Mouse (Mus musculus): Measurements from ENCODE around the gene Hoxc8.

The Hoxc8 gene

DNA sequence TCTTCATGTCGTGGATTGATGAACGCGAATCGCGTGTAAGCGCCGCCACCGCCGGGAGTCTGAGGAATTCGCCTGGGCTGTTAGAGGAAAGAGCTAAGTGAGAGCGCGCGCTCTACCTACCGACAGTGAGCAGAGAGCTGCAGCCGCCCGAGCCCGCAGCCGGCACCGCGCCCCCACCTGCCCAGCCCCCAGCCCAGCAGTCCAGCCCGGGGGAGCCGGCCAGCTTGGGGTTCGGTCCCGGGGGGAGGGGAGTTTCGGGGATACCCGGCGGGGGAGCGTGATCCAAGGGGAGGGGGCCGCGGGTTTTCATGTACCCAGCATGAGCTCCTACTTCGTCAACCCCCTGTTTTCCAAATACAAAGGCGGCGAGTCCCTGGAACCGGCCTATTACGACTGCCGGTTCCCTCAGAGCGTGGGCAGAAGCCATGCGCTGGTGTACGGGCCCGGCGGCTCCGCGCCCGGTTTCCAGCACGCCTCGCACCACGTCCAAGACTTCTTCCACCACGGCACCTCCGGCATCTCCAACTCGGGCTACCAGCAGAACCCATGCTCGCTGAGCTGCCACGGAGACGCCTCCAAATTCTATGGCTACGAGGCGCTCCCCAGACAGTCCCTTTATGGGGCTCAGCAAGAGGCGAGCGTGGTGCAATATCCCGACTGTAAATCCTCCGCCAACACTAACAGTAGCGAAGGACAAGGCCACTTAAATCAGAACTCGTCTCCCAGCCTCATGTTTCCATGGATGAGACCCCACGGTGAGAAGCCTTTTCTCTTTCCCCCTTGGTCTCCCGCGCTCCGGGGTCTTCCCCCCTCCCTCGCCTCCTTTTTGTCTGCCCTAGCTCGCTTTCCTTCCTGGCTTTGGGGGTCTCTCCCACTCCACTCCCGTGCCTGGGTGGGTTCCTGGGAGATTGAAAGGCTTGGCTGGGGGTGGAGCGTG, at the start of gene Hoxc8:
Gene Hoxc8, plus strand, starts transcription at position 147 of the 937 bp plus-strand sequence.
- no peak for DNase-seq (ENCODE audit: low spot score in 2 of 2)

- DNase-seq (ENCODE audit: low spot score in 2 of 2), result no peak
Observed at GRCm38 (mm10) chr15:102942739-102943467, 47.5 kb upstream of the Hoxc8 start.

GRCm38 (mm10) chr15:102943468-102943813, 47.0 kb upstream of the Hoxc8 start:
- DNase-seq (ENCODE audit: low spot score in 2 of 2), result no peak

- DNase-seq (ENCODE audit: low spot score in 2 of 2), result no peak
Observed at GRCm38 (mm10) chr15:102945185-102946077, 45.0 kb upstream of the Hoxc8 start.

DNA sequence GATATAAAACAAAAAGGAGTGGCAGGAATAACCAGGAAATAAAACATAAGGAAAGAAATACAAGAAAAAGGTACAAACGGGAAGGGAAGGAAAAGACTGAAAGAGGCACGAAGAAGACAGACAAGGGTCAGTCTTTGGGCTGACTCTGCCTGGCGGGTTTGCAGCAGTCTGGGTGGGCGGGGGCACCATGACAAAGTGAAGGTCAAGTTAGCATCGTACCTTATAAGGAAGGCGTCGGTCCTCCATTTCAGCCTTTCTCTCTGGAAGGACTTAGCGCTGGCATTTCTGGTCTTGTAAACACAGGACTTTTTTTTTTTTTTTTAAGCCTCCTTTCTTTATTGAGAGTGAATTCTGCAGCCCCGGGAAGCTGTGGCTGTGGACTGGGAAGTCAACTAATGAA, 43.1 kb upstream of the Hoxc8 start:
- no peak for DNase-seq (ENCODE audit: low spot score in 2 of 2)

DNA sequence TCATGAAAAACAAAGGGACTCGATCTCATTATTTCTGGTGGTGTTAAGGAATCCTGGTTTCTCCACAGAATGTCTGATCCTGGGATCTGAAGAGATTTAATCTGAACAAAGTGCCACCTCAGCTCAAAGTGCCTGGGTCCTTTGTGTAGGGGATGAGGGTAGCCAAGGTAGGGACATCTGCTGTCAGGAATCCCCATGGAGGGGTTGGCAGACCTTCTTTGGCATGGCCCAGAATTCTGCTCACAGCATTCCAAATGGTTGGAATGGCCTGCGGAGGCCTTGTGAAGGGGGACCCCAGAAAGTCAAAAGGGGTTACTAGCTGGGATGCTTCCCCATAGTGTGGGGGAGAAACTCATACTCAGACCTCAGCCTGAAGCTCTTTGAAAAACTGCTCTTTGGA, 41.6 kb upstream of the Hoxc8 start:
- DNase-seq (ENCODE audit: low spot score in 2 of 2), result no peak

- no peak for DNase-seq (ENCODE audit: low spot score in 2 of 2)
Observed at GRCm38 (mm10) chr15:102949696-102950095, 40.7 kb upstream of the Hoxc8 start.

- DNase-seq (ENCODE audit: low spot score in 2 of 2), result no peak
Observed at GRCm38 (mm10) chr15:102950877-102951276, 39.5 kb upstream of the Hoxc8 start.

DNA sequence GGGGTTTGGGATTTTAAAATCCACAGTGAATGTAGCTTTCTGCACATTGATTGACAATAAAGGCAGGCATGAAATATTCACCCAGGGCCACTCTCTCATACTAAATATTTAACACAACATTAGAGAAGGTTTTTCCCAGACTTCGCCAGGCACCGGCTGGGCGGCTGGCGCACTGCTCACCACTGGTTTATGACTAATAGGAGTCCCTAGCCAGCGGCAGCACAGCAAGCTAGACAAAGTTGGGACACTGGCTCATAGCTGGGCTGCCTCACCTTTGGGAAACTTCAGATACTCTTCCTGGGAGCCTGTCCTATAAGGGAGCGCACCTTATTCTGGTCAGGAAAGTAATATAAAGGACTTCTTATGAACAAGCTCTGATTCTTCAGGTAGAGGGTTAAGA, 36.8 kb upstream of the Hoxc8 start:
- DNase-seq (ENCODE audit: low spot score in 2 of 2), result no peak

- no peak for DNase-seq (ENCODE audit: low spot score in 2 of 2)
Observed at GRCm38 (mm10) chr15:102954192-102955006, 36.0 kb upstream of the Hoxc8 start, which contains the start of gene Hoxc11. TSS of gene Hoxc11 (plus strand) at chr15:102954427.

- DNase-seq (ENCODE audit: low spot score in 2 of 2), result no peak
Observed at GRCm38 (mm10) chr15:102955007-102955382, 35.4 kb upstream of the Hoxc8 start.

GRCm38 (mm10) chr15:102955833-102956640, 34.4 kb upstream of the Hoxc8 start:
- no peak for DNase-seq (ENCODE audit: low spot score in 2 of 2)

DNA sequence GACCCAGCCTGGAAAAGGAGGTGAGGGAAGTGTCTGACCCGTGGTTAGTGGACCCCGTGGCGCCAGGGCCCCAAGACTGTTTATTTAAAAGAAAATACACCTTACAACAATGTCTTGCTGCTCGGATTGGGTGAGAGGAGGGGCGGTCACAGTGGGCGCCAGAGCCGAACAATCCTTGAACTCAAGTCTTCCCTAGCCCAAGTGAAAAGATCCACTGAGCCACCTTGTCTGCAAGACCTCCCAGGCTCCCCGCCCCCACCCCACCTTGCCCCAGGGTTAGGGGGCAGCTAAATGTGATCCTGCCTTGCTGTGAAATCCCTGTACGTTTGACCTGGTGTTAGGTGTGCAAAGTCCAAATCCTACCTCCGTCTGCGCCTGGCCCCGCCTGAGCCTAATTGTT, 33.5 kb upstream of the Hoxc8 start:
- DNase-seq (ENCODE audit: low spot score in 2 of 2), result no peak

- DNase-seq (ENCODE audit: low spot score in 2 of 2), result no peak
Observed at GRCm38 (mm10) chr15:102959663-102960191, 30.7 kb upstream of the Hoxc8 start.

GRCm38 (mm10) chr15:102961728-102962127, 28.7 kb upstream of the Hoxc8 start:
- DNase-seq (ENCODE audit: low spot score in 2 of 2), result no peak

- DNase-seq (ENCODE audit: low spot score in 2 of 2), result no peak
Observed at GRCm38 (mm10) chr15:102962492-102962891, 27.9 kb upstream of the Hoxc8 start.

DNA sequence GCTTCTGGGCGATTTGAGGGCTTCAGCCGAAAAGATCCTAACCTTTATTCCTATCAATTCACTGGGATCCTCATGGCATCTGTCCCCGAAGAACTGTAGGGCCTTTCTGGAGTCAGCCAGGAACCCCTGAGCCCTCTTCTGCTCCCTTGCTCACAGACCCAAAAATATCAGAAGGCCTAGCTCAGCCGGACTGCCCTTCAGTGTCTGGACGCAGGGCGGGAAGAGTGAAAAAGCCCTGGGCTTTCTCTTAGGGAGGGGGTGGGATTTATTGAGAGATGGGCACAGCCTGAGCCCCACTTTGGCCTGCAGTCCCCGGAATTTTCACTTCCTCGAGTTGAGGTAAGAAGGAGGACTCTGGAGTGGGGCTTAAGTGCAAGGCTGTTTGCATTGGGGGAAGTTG, 27.1 kb upstream of the Hoxc8 start:
- DNase-seq (ENCODE audit: low spot score in 2 of 2), result no peak

DNA sequence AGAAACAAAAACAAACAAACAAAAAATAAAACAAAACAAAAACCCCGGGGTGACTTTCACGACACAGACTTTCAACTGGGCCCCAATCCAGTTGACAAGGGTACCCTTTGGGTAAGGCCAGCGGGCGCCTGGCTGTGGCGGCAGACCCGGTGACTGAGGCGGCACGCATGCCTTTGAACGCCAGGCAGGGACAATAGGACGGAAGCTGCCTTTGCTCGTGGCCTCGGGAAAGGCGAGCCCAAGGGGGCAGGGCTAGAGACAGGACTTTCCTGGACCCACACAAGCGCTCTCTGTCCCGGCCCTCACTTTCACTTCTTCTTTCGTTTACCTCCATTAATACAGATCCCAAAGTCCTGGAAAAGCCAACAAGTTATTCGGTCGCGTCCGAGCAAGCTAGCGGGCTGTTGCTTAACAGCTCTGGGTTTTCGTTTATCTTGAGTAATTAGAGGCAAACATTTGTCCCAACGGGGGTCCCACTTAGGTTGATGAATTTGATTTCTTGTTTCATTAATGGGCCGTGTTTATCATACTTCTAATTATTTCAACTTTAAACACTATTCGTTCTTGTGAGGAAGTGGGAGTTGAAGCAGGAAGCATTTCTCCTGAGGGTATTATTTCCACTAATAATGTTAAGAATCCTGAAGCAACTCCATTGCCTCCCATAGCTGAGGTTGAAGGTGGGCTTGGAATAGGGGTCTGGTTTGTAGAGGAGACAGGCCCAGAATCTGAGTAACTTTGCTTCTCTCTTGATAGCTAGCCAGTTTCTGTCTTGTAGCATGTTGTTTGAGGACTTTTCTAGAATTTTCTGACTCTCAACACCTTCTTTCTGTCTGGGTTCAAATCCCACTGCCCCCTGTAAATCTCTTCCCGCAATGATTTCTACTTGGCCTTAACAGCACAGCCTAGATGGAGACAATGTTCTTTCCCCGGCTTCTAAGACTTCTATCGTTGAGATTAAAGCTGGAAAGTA, 26.5 kb upstream of the Hoxc8 start:
- DNase-seq (ENCODE audit: low spot score in 2 of 2), result no peak

All from spleen, postnatal 14 days (tissue).